Mouse (Mus musculus) right cerebral cortex, postnatal 10 days (tissue): ENCODE data around the gene Gpam.
"Not testable (repeated sequence)": the region's sequence is repeated elsewhere in the genome, so short reads cannot be mapped to it uniquely, and the experiment has no call there.

ENCODE experiments used
- DNase-seq, 2 experiments: peaks; one replicate each; pipeline ENCODE4 v3.0.0; 2021; ENCODE audit warnings: low spot score in 2 of 2

The Gpam gene

GRCm38 (mm10) chr19:55127072-55127718 is at the start of gene Gpam:
Gene Gpam, minus strand, starts transcription at chr19:55127238.
- peak in 1 of 2 experiments; percentile 21 for DNase-seq

GRCm38 (mm10) chr19:55171585-55171984 is 44.5 kb upstream of the Gpam start:
- DNase-seq = no peak

GRCm38 (mm10) chr19:55170399-55170798 is 43.4 kb upstream of the Gpam start:
- DNase-seq = no peak

- DNase-seq = not testable (repeated sequence)
These were observed 42.2 kb upstream of the Gpam start for GRCm38 (mm10) chr19:55169236-55169729.

- no peak for DNase-seq
These were observed 41.3 kb upstream of the Gpam start for GRCm38 (mm10) chr19:55168360-55168759.

GRCm38 (mm10) chr19:55167741-55168140 is 40.7 kb upstream of the Gpam start:
- DNase-seq = no peak

GRCm38 (mm10) chr19:55166741-55167140 is 39.7 kb upstream of the Gpam start:
- no peak for DNase-seq

- DNase-seq = no peak
These were observed 38.9 kb upstream of the Gpam start for GRCm38 (mm10) chr19:55165954-55166353.

- no peak for DNase-seq
These were observed 38.3 kb upstream of the Gpam start for GRCm38 (mm10) chr19:55165183-55165865.

GRCm38 (mm10) chr19:55164162-55164561 is 37.1 kb upstream of the Gpam start:
- no peak for DNase-seq

GRCm38 (mm10) chr19:55162271-55162670 is 35.2 kb upstream of the Gpam start:
- no peak for DNase-seq

- no peak for DNase-seq
These were observed 32.8 kb upstream of the Gpam start for GRCm38 (mm10) chr19:55159826-55160225.

- peak; percentile 39 to 47 for DNase-seq
These were observed 31.6 kb upstream of the Gpam start for GRCm38 (mm10) chr19:55158606-55159005.

- DNase-seq = no peak
These were observed 30.0 kb upstream of the Gpam start for GRCm38 (mm10) chr19:55157029-55157428.

- DNase-seq = no peak
These were observed 25.9 kb upstream of the Gpam start for GRCm38 (mm10) chr19:55152983-55153382.

GRCm38 (mm10) chr19:55152274-55152673 is 25.2 kb upstream of the Gpam start:
- not testable (repeated sequence) for DNase-seq

GRCm38 (mm10) chr19:55149646-55150045 is 22.6 kb upstream of the Gpam start:
- no peak for DNase-seq

- DNase-seq = no peak
These were observed 21.1 kb upstream of the Gpam start for GRCm38 (mm10) chr19:55148109-55148508.

GRCm38 (mm10) chr19:55147568-55147967 is 20.5 kb upstream of the Gpam start:
- DNase-seq = no peak

GRCm38 (mm10) chr19:55145136-55145535 is 18.1 kb upstream of the Gpam start:
- no peak for DNase-seq

GRCm38 (mm10) chr19:55144691-55145090 is 17.7 kb upstream of the Gpam start:
- no peak for DNase-seq

- DNase-seq = no peak
These were observed 16.6 kb upstream of the Gpam start for GRCm38 (mm10) chr19:55143391-55144300.
